Mouse (Mus musculus): Measurements from ENCODE around the gene Frat2. TPM values are rescaled to one million over a fixed set of nuclear protein-coding genes. Genes with fewer than 3 reads are reported as not detected.

Gene Frat2
- polyA plus RNA-seq, 1 experiment from 2014 or later: 5.3 TPM

DNA sequence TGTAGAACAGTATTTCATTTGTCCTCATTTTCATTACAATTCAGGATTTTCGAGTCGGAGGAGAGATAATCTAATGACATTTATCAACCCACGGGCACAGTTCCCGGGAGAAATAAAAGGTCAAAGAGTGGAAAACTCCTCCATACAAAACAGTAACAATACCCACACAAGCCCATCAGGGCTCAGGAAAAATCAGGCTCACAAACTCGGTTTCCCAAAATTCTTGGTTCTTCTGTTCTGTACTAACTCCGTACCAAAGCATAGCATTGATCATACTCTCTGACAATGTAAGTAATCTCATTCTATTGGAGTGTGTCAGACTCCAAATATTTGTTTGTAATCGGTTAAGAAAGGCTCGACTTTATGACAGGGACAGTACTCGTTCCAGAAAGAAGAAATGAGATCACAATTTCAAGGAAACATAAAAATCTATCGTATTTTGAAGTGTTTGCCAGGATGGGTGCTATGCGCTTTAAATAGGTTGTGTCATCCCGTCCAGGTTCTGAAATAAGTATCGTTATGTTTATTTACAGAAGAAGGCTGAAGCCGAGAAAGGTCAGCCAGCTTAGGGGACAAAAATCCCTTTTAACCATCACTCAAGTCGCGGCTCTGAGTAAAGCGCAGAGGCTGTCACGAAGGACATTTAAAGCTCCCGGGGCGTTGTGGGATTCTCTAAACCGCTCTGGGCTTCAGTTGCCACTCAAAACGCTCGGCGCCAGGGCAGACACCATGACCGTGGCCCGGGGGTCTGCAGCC lies 46.8 kb downstream of the Frat2 start:
- Histone ChIP-seq H3K36me3 (replicated peaks; ENCODE audit: control insufficient read depth, insufficient read depth, low read depth, low read length) (no peaks in the 10 kb centered on the region), H3K9ac (replicated peaks; ENCODE audit: low read length) (peak overlapping the region; percentile 93), H3K4me1 (ENCODE audit: control insufficient read depth, insufficient read depth, low read length) (no peaks in the 10 kb centered on the region), H3K27me3 (ENCODE audit: control insufficient read depth, insufficient read depth, low read length) (no peaks in the 10 kb centered on the region), H3K27ac (replicated peaks; ENCODE audit: low read depth, low read length) (peak overlapping the region; percentile 10; the same call in 1 of the 2 replicates), H3K4me3 (ENCODE audit: low read depth, low read length) (peak overlapping the region; percentile 92), H3K4me2 (ENCODE audit: low read depth, low read length) (peak overlapping the region; percentile 66), H3K9me3 (replicated peaks; ENCODE audit: control insufficient read depth, low read length) (no peaks in the 10 kb centered on the region)
- WGBS: 7% methylated on average over 26 of the region's 26 CpGs
- peak; percentile 43 for DNase-seq (ENCODE audit: low spot score)
- no peak; the same call in 1 of the 2 replicates for ATAC-seq (replicated peaks; ENCODE audit: insufficient number of reproducible peaks, low FRiP score, low TSS enrichment, low read depth)

DNA sequence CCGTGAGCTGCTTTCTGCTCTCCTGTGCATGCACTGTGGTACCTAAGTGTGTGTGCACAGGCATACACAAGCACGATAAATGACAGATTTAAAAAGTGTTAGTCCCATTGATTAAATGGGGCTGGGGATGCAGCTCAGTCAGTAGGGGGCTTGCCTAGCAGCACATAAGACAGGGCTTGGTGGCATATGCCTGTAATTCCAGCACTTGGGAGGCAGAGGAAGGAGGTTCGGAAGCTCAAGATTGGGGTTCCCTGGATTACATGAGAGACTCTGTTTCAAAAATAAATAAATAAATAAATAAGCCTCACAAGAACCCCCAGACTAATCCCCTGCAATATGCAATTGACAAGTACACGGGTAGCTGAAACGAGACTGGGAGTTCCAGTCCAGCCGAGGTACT lies 47.5 kb downstream of the Frat2 start:
- 52% methylated on average over 6 of the region's 6 CpGs for WGBS
- H3K4me3 ChIP-seq (ENCODE audit: low read depth, low read length): peak overlapping the region; percentile 92
- H3K27ac ChIP-seq (replicated peaks; ENCODE audit: low read depth, low read length): no peak overlapping the region
- no peak overlapping the region for H3K9ac ChIP-seq (replicated peaks; ENCODE audit: low read length)
- no peaks in the 10 kb centered on the region for H3K9me3 ChIP-seq (replicated peaks; ENCODE audit: control insufficient read depth, low read length)
- ATAC-seq (replicated peaks; ENCODE audit: insufficient number of reproducible peaks, low FRiP score, low TSS enrichment, low read depth): no peak
- no peaks in the 10 kb centered on the region for H3K27me3 ChIP-seq (ENCODE audit: control insufficient read depth, insufficient read depth, low read length)
- no peaks in the 10 kb centered on the region for H3K4me1 ChIP-seq (ENCODE audit: control insufficient read depth, insufficient read depth, low read length)
- peak overlapping the region; percentile 66; the same call in 1 of the 2 replicates for H3K4me2 ChIP-seq (ENCODE audit: low read depth, low read length)
- no peak for DNase-seq (ENCODE audit: low spot score)
- no peaks in the 10 kb centered on the region for H3K36me3 ChIP-seq (replicated peaks; ENCODE audit: control insufficient read depth, insufficient read depth, low read depth, low read length)

DNA sequence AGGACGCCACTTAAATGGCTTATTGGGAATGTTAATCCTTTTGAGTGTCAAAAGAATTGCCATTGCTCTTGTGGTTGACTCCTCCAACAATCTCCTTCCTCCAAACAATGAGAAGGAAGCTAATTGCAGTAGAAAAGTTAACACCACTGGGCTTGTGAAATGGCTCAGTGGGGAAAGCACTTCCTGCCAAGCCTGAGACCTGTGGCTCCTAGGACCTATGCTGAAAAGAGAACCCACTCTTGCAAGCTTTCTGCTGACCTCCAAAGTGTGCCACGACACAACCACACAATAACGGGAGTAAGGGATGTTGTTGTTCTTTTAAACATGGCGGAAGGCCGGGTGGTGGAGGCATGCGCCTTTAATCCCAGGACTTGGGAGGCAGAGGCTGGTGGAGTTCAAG lies 50.4 kb downstream of the Frat2 start:
- H3K36me3 ChIP-seq (replicated peaks; ENCODE audit: control insufficient read depth, insufficient read depth, low read depth, low read length): no peaks in the 10 kb centered on the region

DNA sequence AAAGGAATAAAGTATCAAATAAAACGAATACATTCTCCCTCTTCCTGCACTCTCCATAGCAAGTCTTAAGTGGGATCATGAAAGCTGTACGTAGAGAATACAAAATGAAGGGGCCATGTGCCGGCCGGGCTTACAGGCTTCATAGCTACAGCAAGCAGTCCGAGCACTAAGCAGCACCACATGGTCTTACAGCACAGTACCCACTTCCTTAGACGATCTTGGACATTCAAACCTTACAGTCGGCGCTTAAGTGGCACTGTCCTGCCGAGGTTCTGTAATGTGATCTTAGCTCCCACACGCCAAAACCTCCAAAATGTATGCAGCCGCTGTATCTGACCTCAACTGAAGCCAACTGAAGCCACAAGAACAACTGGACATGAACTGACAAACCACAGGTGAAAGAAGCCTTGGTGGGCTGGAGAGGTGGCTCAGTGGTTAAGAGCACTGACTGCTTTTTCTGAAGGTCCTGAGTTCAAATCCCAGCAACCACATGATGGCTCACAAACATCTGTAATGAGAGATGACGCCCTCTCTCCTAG lies 51.1 kb downstream of the Frat2 start:
- no peak for DNase-seq (ENCODE audit: low spot score)
- H3K36me3 ChIP-seq (replicated peaks; ENCODE audit: control insufficient read depth, insufficient read depth, low read depth, low read length): no peaks in the 10 kb centered on the region
- no peaks in the 10 kb centered on the region for H3K4me1 ChIP-seq (ENCODE audit: control insufficient read depth, insufficient read depth, low read length)
- no peak overlapping the region for H3K4me3 ChIP-seq (ENCODE audit: low read depth, low read length)
- 77% methylated on average over 12 of the region's 12 CpGs for WGBS
- no peak overlapping the region for H3K27ac ChIP-seq (replicated peaks; ENCODE audit: low read depth, low read length)
- no peaks in the 10 kb centered on the region for H3K9me3 ChIP-seq (replicated peaks; ENCODE audit: control insufficient read depth, low read length)
- no peak overlapping the region for H3K4me2 ChIP-seq (ENCODE audit: low read depth, low read length)
- no peaks in the 10 kb centered on the region for H3K27me3 ChIP-seq (ENCODE audit: control insufficient read depth, insufficient read depth, low read length)
- H3K9ac ChIP-seq (replicated peaks; ENCODE audit: low read length): no peak overlapping the region
- ATAC-seq (replicated peaks; ENCODE audit: insufficient number of reproducible peaks, low FRiP score, low TSS enrichment, low read depth): no peak

More for the DNA sequence above, 50.4 kb downstream of the Frat2 start:
- DNase-seq (ENCODE audit: low spot score) (no peak), ATAC-seq (replicated peaks; ENCODE audit: insufficient number of reproducible peaks, low FRiP score, low TSS enrichment, low read depth) (no peak)
- no peaks in the 10 kb centered on the region for H3K4me1 ChIP-seq (ENCODE audit: control insufficient read depth, insufficient read depth, low read length)
- no peak overlapping the region for H3K4me2 ChIP-seq (ENCODE audit: low read depth, low read length)
- 93% methylated on average over 6 of the region's 6 CpGs for WGBS
- H3K9me3 ChIP-seq (replicated peaks; ENCODE audit: control insufficient read depth, low read length): no peaks in the 10 kb centered on the region
- H3K9ac ChIP-seq (replicated peaks; ENCODE audit: low read length): no peak overlapping the region
- H3K4me3 ChIP-seq (ENCODE audit: low read depth, low read length): no peak overlapping the region
- H3K27ac ChIP-seq (replicated peaks; ENCODE audit: low read depth, low read length): no peak overlapping the region
- H3K27me3 ChIP-seq (ENCODE audit: control insufficient read depth, insufficient read depth, low read length): no peaks in the 10 kb centered on the region

DNA sequence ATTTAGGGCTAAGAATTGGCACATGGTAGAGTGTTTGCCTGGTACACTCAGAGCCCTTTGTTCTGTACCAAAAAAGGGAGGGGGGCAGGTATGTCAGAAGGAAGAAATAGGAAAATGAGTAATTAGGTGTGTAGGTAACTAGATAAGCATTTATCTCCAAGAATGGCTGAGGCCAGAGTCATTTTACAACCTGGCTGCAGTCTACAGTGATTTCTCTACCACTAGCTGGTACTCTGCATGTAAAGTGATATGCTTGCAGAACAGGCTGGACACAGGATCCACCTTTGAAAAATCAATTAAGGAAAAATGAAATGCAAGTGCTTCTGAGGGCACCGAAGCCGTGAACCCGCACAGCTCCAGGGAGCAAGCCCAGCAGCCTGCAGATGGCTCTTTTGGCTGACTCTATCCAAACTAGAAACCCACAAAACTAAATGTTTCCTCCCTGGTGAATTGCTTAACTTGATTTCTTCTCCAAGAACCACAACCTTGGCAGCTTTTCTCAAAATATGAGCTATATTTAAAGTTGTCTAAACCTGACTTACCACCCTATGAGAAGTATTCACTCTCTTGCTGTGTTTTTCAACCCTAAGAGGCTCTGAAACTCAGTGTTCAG lies 51.7 kb downstream of the Frat2 start:
- Histone ChIP-seq H3K9ac (replicated peaks; ENCODE audit: low read length) (no peak overlapping the region), H3K36me3 (replicated peaks; ENCODE audit: control insufficient read depth, insufficient read depth, low read depth, low read length) (no peaks in the 10 kb centered on the region), H3K4me1 (ENCODE audit: control insufficient read depth, insufficient read depth, low read length) (no peaks in the 10 kb centered on the region), H3K27me3 (ENCODE audit: control insufficient read depth, insufficient read depth, low read length) (no peaks in the 10 kb centered on the region), H3K4me2 (ENCODE audit: low read depth, low read length) (no peak overlapping the region), H3K4me3 (ENCODE audit: low read depth, low read length) (no peak overlapping the region), H3K9me3 (replicated peaks; ENCODE audit: control insufficient read depth, low read length) (no peaks in the 10 kb centered on the region), H3K27ac (replicated peaks; ENCODE audit: low read depth, low read length) (no peak overlapping the region)
- ATAC-seq (replicated peaks; ENCODE audit: insufficient number of reproducible peaks, low FRiP score, low TSS enrichment, low read depth) (no peak), DNase-seq (ENCODE audit: low spot score) (no peak)
- WGBS: 61% methylated on average over 3 of the region's 3 CpGs

Other genes starting within 250 kb of the Frat2 start
- 2.1 TPM in 2 replicates for gene Slit1, start 104.5 kb downstream of the Frat2 start, polyA plus RNA-seq (2014; fragmentation: Nextera tagmentation; extraction: Ambion mirVana)
- gene Arhgap19, start 46.1 kb downstream of the Frat2 start, polyA plus RNA-seq (2014; fragmentation: Nextera tagmentation; extraction: Ambion mirVana): 47.6 and 48.1 TPM in 2 replicates
- 7.9 and 8.7 TPM in 2 replicates for gene Frat1, start 18.2 kb downstream of the Frat2 start, polyA plus RNA-seq (2014; fragmentation: Nextera tagmentation; extraction: Ambion mirVana)
- gene Rrp12, start 48.0 kb upstream of the Frat2 start, polyA plus RNA-seq (2014; fragmentation: Nextera tagmentation; extraction: Ambion mirVana): 14.0 and 14.5 TPM in 2 replicates
- gene Pgam1, start 63.8 kb upstream of the Frat2 start, polyA plus RNA-seq (2014; fragmentation: Nextera tagmentation; extraction: Ambion mirVana): 787 and 839 TPM in 2 replicates
- gene Exosc1, start 85.3 kb upstream of the Frat2 start, polyA plus RNA-seq (2014; fragmentation: Nextera tagmentation; extraction: Ambion mirVana): 80.3 and 82.4 TPM in 2 replicates
- gene Zdhhc16, start 85.3 kb upstream of the Frat2 start, polyA plus RNA-seq (2014; fragmentation: Nextera tagmentation; extraction: Ambion mirVana): 64.0 and 71.1 TPM in 2 replicates
- 37.8 and 39.1 TPM in 2 replicates for gene Mms19, start 133.0 kb upstream of the Frat2 start, polyA plus RNA-seq (2014; fragmentation: Nextera tagmentation; extraction: Ambion mirVana)
- gene Ubtd1, start 133.6 kb upstream of the Frat2 start, polyA plus RNA-seq (2014; fragmentation: Nextera tagmentation; extraction: Ambion mirVana): 7.1 and 8.8 TPM in 2 replicates
- gene Ankrd2, start 187.9 kb upstream of the Frat2 start, polyA plus RNA-seq (2014; fragmentation: Nextera tagmentation; extraction: Ambion mirVana): not detected in 2 replicates
- gene Hoga1, start 197.5 kb upstream of the Frat2 start, polyA plus RNA-seq (2014; fragmentation: Nextera tagmentation; extraction: Ambion mirVana): 1.1 and 1.2 TPM in 2 replicates
- not detected in 2 replicates for gene 4933411K16Rik, start 204.1 kb upstream of the Frat2 start, polyA plus RNA-seq (2014; fragmentation: Nextera tagmentation; extraction: Ambion mirVana)
- 42.8 and 48.9 TPM in 2 replicates for gene Morn4, start 238.2 kb upstream of the Frat2 start, polyA plus RNA-seq (2014; fragmentation: Nextera tagmentation; extraction: Ambion mirVana)
- 22.4 and 24.3 TPM in 2 replicates for gene Pi4k2a, start 242.3 kb upstream of the Frat2 start, polyA plus RNA-seq (2014; fragmentation: Nextera tagmentation; extraction: Ambion mirVana)

All from embryonic facial prominence, embryonic 11.5 days (tissue).